Mouse (Mus musculus): ENCODE results near the gene Lin52. TPM values are rescaled to one million over a fixed set of nuclear protein-coding genes. Genes with fewer than 3 reads are reported as not detected.

The Lin52 gene
- polyA plus RNA-seq, 1 experiment: 34.7 TPM

DNA sequence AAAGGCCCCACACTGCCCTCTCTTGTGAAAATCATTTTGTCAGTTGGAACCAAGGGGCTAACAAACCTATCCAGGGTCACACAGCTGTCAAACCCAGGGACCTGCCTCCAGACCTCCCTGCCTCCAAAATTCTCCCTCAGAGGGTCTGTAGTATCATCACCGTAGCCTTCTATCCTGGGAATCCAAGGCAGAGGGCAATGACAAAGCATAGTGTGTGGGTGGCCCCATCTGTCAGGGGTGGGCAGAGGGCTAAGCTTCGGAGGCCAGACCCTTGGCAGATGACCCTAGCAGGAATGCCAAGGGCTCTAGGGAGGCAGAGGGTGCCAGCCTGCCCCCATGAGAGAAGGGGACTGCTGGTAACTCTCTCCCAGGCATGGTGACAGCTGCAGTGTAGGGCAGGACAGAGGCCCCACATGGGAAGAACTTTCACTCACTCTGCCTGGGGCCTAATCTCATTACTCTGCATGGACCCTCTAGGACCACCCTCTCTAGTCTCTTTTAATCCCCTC is 95.4 kb downstream of the Lin52 start:
- no peak overlapping the region for H3K27ac ChIP-seq (ENCODE audit: insufficient read depth, low read length)
- TF ChIP-seq POLR2A (IDR thresholded peaks at IDR 0.05; ENCODE audit: borderline replicate concordance, insufficient read depth, low read length): no peak
- no peak for DNase-seq
- no peak overlapping the region for H3K4me3 ChIP-seq (replicated peaks; ENCODE audit: insufficient read depth, low read depth, low read length)
- WGBS: 23% methylated on average over 2 of the region's 2 CpGs
- no peaks in the 10 kb centered on the region for H3K27me3 ChIP-seq (ENCODE audit: control insufficient read depth, insufficient read depth, low read length)
- no peaks in the 10 kb centered on the region for H3K4me1 ChIP-seq (ENCODE audit: control insufficient read depth, insufficient read depth, low read length)

DNA sequence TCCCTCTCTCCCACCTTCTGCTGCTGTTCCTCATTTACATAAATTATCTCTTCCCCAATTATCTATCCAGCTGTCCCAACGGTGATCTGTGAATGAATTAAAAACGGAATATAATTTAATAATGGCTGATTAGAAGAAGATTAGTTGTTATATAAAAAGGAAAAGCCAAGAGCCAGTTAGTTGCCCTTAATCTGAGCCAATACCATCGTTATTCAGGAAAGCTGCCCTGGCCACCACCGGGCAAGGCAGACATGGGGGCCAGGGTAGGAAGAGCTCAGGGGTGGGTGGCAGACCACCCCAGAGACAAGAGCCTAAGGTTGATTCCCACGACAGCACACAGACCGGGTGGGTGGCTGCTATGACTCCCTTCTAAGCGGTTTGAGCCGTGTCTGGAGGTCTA is 97.0 kb downstream of the Lin52 start:
- H3K4me1 ChIP-seq (ENCODE audit: control insufficient read depth, insufficient read depth, low read length): no peaks in the 10 kb centered on the region
- no peak overlapping the region for H3K27ac ChIP-seq (ENCODE audit: insufficient read depth, low read length)
- no peaks in the 10 kb centered on the region for H3K27me3 ChIP-seq (ENCODE audit: control insufficient read depth, insufficient read depth, low read length)
- TF ChIP-seq CTCF (IDR thresholded peaks at IDR 0.05; ENCODE audit: borderline replicate concordance, insufficient read depth, low read depth, low read length): no peak
- no peak for TF ChIP-seq POLR2A (IDR thresholded peaks at IDR 0.05; ENCODE audit: borderline replicate concordance, insufficient read depth, low read length)
- H3K4me3 ChIP-seq (replicated peaks; ENCODE audit: insufficient read depth, low read depth, low read length): no peak overlapping the region
- DNase-seq: no peak
- 13% methylated on average over 8 of the region's 8 CpGs for WGBS

DNA sequence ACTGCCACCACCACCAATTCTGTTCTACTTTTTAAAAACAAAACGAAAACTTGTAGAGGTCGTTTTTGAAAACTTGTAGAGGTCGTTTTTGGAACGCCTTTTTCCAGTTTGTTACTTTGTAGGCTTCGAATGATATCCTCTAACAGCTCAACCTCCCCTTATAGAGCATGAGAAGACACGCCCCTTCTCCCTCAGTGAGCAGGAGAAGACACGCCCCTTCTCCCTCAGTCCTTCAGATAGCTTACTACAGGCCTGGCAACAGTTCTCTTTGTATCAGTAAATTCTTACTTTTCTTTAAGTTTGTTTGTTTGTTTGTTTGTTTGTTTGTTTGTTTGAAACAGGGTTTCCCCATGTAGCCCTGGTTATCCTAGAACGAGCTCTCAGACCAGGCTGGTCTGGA is 104.0 kb downstream of the Lin52 start:
- Histone ChIP-seq H3K27me3 (ENCODE audit: control insufficient read depth, insufficient read depth, low read length) (no peaks in the 10 kb centered on the region), H3K4me3 (replicated peaks; ENCODE audit: insufficient read depth, low read depth, low read length) (no peak overlapping the region), H3K4me1 (ENCODE audit: control insufficient read depth, insufficient read depth, low read length) (no peaks in the 10 kb centered on the region), H3K27ac (ENCODE audit: insufficient read depth, low read length) (no peak overlapping the region)
- WGBS: 69% methylated on average over 8 of the region's 8 CpGs
- no peak for DNase-seq
- TF ChIP-seq CTCF (IDR thresholded peaks at IDR 0.05; ENCODE audit: borderline replicate concordance, insufficient read depth, low read depth, low read length) (no peak), POLR2A (IDR thresholded peaks at IDR 0.05; ENCODE audit: borderline replicate concordance, insufficient read depth, low read length) (no peak)

DNA sequence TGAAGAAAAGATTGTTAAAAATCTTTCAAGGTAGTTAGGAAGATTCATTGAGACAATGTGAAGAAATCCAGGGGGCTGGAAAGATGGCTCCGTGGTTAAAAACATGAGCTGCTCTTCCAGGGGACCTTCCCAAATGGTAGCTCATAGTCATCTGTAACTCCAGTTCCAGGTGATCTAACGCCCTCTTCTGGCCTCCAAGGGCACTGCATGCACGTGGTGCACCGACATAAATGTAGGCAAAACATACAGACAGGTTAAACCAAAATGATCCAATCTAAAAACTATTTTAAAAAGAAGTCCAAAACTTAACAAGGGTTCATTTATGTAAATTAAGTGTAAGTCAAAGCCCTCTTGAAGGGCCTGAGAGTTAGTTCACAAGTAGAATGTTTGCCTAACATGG is 111.3 kb downstream of the Lin52 start:
- no peak for DNase-seq
- WGBS: 53% methylated on average over 4 of the region's 4 CpGs
- TF ChIP-seq CTCF (IDR thresholded peaks at IDR 0.05; ENCODE audit: borderline replicate concordance, insufficient read depth, low read depth, low read length) (no peak), POLR2A (IDR thresholded peaks at IDR 0.05; ENCODE audit: borderline replicate concordance, insufficient read depth, low read length) (no peak)
- H3K4me3 ChIP-seq (replicated peaks; ENCODE audit: insufficient read depth, low read depth, low read length): no peak overlapping the region
- H3K27me3 ChIP-seq (ENCODE audit: control insufficient read depth, insufficient read depth, low read length): no peaks in the 10 kb centered on the region
- H3K27ac ChIP-seq (ENCODE audit: insufficient read depth, low read length): no peak overlapping the region
- H3K4me1 ChIP-seq (ENCODE audit: control insufficient read depth, insufficient read depth, low read length): no peaks in the 10 kb centered on the region

DNA sequence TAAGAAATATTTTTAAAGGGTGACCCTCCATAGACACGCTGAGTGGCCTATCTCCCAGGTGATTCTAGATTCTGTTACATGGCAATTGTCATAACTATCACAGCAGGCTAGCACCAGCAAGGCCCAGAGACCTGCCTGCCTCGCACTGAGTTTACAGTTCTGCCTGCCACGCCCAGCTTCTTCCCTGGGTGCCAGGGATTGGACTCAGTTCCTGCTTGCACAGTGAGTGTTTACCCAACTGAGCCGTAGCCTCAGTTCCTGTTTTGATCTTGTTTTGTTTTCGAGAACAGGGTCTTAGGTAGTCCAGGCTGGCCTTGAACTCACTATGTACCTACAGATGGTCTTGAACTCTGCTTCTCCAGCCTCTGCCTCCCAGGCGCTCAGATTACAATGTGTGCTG is 116.4 kb downstream of the Lin52 start:
- Histone ChIP-seq H3K4me1 (ENCODE audit: control insufficient read depth, insufficient read depth, low read length) (no peaks in the 10 kb centered on the region), H3K27me3 (ENCODE audit: control insufficient read depth, insufficient read depth, low read length) (peaks cover 5% of the 10 kb centered on the region; the same call in 1 of the 2 replicates), H3K27ac (ENCODE audit: insufficient read depth, low read length) (no peak overlapping the region), H3K4me3 (replicated peaks; ENCODE audit: insufficient read depth, low read depth, low read length) (no peak overlapping the region)
- 91% methylated on average over 6 of the region's 6 CpGs for WGBS
- no peak for DNase-seq
- TF ChIP-seq CTCF (IDR thresholded peaks at IDR 0.05; ENCODE audit: borderline replicate concordance, insufficient read depth, low read depth, low read length) (no peak), POLR2A (IDR thresholded peaks at IDR 0.05; ENCODE audit: borderline replicate concordance, insufficient read depth, low read length) (no peak)

DNA sequence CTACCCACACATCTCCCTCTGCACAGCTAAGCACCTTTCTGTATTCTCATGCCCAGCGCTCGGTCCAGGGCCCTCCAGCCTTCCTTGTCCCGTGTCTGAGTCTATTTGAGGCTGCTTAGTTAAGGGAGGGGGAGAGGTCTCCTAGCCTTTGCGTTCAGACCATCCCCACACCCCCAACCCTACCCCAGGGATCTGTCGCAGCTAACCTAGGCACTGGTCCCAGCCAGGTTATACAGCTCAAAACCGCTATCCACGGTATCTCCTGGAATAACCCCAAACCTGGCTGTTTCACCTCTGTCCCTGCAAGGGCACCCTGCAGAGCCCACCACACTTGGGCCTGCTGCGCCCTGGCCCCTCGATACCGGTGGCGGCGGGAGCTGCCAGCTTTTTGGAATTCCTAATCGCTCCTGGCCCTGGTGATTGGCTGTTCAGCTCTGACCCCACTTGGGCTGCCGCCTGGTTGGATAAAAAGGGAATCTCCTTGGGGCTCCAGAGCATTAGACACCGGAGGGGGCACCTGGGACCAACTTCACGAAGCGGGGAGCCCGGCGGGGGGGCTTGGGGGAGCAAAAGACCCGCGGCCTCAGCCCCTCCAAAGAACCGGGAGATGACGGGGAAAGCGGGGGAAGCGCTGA is 118.2 kb downstream of the Lin52 start, which contains the start of gene Vsx2:
Vsx2 (plus strand) TSS at position 427 of the 635 bp plus-strand sequence.
- 9% methylated on average over 25 of the region's 25 CpGs for WGBS
- Histone ChIP-seq H3K27ac (ENCODE audit: insufficient read depth, low read length) (no peak within 1 kb of the TSS), H3K27me3 (ENCODE audit: control insufficient read depth, insufficient read depth, low read length) (peaks cover 6% of the 10 kb centered on the region; the same call in 1 of the 2 replicates), H3K4me1 (ENCODE audit: control insufficient read depth, insufficient read depth, low read length) (no peaks in the 10 kb centered on the region), H3K4me3 (replicated peaks; ENCODE audit: insufficient read depth, low read depth, low read length) (no peak within 1 kb of the TSS)
- DNase-seq: no peak
- TF ChIP-seq POLR2A (IDR thresholded peaks at IDR 0.05; ENCODE audit: borderline replicate concordance, insufficient read depth, low read length): no peak
- TF ChIP-seq CTCF (IDR thresholded peaks at IDR 0.05; ENCODE audit: borderline replicate concordance, insufficient read depth, low read depth, low read length): no peak

DNA sequence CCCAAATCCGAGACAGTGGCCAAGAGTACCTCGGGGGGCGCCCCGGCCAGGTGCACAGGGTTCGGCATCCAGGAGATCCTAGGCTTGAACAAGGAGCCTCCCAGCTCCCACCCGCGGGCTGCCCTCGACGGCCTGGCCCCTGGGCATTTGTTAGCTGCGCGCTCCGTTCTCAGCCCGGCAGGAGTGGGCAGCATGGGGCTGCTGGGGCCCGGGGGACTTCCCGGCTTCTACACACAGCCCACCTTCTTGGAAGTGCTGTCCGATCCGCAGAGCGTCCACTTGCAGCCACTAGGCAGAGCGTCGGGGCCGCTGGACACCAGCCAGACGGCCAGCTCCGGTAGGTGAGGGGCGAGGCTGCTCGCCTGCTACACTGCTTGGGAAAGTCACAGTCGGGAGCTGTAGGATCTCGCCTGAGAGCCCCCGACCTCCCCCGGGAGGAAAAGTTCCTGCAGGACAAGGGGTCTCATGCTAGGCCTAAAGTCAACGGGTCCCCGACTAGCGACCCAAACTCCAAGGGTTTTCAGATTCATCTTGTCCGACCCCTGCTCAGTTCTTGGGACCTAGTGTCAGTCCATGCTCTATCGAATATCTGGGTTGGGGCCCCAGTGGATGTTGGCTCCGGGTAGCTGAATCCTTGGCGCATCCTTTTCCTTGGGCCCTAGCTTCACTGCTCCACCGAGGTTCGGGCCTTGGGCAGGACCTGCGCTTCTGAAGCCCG is 118.9 kb downstream of the Lin52 start:
- no peak for DNase-seq
- TF ChIP-seq POLR2A (IDR thresholded peaks at IDR 0.05; ENCODE audit: borderline replicate concordance, insufficient read depth, low read length) (no peak), CTCF (IDR thresholded peaks at IDR 0.05; ENCODE audit: borderline replicate concordance, insufficient read depth, low read depth, low read length) (no peak)
- H3K27me3 ChIP-seq (ENCODE audit: control insufficient read depth, insufficient read depth, low read length): peaks cover 6% of the 10 kb centered on the region; the same call in 1 of the 2 replicates
- no peaks in the 10 kb centered on the region for H3K4me1 ChIP-seq (ENCODE audit: control insufficient read depth, insufficient read depth, low read length)
- 4% methylated on average over 38 of the region's 40 CpGs for WGBS
- no peak overlapping the region for H3K4me3 ChIP-seq (replicated peaks; ENCODE audit: insufficient read depth, low read depth, low read length)
- H3K27ac ChIP-seq (ENCODE audit: insufficient read depth, low read length): no peak overlapping the region

All from cerebellum, adult 2 months (tissue).